Mouse (Mus musculus) forebrain, embryonic 10.5 days (tissue): ENCODE measurements around the gene Nfat5. TPM values are rescaled to one million over a fixed set of nuclear protein-coding genes. Genes with fewer than 3 reads are reported as not detected.

Experiments
- DNase-seq: peaks from one replicate; pipeline ENCODE4 v3.0.0-alpha.2; 2017; ENCODE audit warnings: low spot score; ENCODE audit errors: extremely low spot score
- H3K27ac ChIP-seq: fragments of 300-500 bp; sonication (generic); 2 replicates; pipeline ENCODE4 v1.5.1; 2016; ENCODE audit warnings: mild to moderate bottlenecking
- H3K27me3 ChIP-seq: fragments of 300-500 bp; sonication (generic); 2 replicates; pipeline ENCODE4 v1.6.1; 2016; ENCODE audit warnings: mild to moderate bottlenecking; ENCODE audit not compliant: poor library complexity, severe bottlenecking
- H3K36me3 ChIP-seq: fragments of 300-500 bp; sonication (generic); replicated peaks from 2 replicates; pipeline ENCODE4 v1.6.1; 2016; ENCODE audit warnings: mild to moderate bottlenecking, moderate library complexity
- H3K4me1 ChIP-seq: fragments of 300-500 bp; sonication (generic); 2 replicates; pipeline ENCODE4 v1.6.1; 2016
- H3K4me3 ChIP-seq: fragments of 300-500 bp; sonication (generic); 2 replicates; pipeline ENCODE4 v1.5.1; 2016; ENCODE audit warnings: mild to moderate bottlenecking, moderate library complexity
- H3K9me3 ChIP-seq: fragments of 300-500 bp; sonication (generic); 2 replicates; pipeline ENCODE4 v1.6.1; 2016; ENCODE audit warnings: mild to moderate bottlenecking, moderate library complexity
- WGBS: fragments of 180-500 bp; shearing (Covaris S2); methylation state at CpG from one replicate; pipeline ENCODE4 v1.1.7; 2016; 5-methylcytosine and 5-hydroxymethylcytosine counted together
- polyA plus RNA-seq: library from polyadenylated mRNA; unstranded; fragments of >200 nt; fragmentation: Nextera tagmentation; extraction: Ambion mirVana; gene quantifications from 2 replicates; pipeline ENCODE4 v1.2.1, GENCODE M21; 2016

The Nfat5 gene
- polyA plus RNA-seq, 1 experiment from 2014 or later, result 7.8 TPM

DNA sequence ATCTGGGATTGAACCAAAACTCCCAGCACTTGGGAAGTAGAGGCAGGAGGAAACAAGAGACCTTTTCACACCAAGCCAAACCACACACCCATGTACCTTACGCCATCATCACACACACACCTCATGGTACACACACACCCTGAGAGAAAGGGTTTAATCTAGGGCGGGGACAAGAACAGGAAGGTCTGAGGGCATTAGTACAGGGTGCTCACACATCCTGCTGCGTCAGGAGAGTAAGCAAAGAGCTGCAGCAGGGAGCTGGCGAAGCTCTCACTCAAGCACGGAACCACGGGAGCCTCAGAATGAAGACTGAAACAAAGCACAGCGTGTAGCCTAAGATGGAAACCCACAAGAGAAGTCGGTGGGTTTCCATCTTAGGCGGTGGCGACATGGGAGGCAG lies 120.6 kb downstream of the Nfat5 start:
- Histone ChIP-seq H3K36me3 (peaks cover 100% of the 10 kb centered on the region), H3K9me3 (no peaks in the 10 kb centered on the region), H3K27me3 (no peaks in the 10 kb centered on the region), H3K4me3 (no peak overlapping the region), H3K4me1 (no peaks in the 10 kb centered on the region), H3K27ac (no peak overlapping the region)
- DNase-seq, result no peak
- WGBS, result 93% methylated on average over 10 of the region's 10 CpGs

DNA sequence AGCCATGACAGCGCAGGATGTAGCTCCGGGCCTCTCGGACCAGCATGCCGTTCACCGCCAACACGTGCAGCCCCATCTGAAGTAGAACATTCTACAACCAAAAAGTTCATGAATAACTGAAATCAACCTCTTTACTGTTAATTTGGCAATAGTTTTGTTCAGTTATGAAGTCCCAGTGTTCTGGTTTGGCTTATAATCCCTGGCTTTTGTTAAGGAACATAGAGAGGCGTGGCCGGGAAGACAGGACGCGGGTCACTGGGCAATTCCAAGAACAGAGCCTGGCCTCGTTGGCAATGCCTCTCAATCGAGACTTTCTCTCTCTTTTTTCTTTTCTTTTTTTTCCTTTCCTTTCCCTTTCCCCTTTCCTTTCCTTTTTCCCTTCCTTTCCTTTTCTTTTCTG lies 123.7 kb downstream of the Nfat5 start:
- Histone ChIP-seq H3K4me3 (no peak overlapping the region), H3K36me3 (peaks cover 100% of the 10 kb centered on the region), H3K4me1 (no peaks in the 10 kb centered on the region), H3K9me3 (no peaks in the 10 kb centered on the region), H3K27ac (no peak overlapping the region), H3K27me3 (no peaks in the 10 kb centered on the region)
- WGBS, result 90% methylated on average over 12 of the region's 12 CpGs
- no peak for DNase-seq

DNA sequence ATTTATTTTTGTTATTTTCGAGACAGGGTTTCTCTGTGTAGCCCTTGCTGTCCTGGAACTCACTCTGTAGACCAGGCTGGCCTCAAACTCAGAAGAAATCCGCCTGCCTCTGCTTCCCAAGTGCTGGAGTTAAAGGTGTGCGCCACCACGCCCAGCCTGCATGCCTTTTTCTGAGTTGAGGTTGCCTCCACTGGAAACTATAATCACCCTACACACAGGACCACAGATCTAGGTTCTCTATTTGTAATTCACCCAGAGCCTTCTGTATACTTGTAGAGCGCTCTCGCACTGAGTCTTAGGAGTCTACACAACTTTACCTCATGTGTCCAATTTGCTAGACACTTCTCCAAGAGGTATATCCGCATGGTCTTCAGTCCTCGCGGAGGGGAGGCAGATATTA lies 130.9 kb downstream of the Nfat5 start:
- H3K36me3 ChIP-seq, result peaks cover 44% of the 10 kb centered on the region
- H3K9me3 ChIP-seq, result no peaks in the 10 kb centered on the region
- no peak for DNase-seq
- WGBS, result 32% methylated on average over 9 of the region's 9 CpGs
- peaks cover 16% of the 10 kb centered on the region for H3K4me1 ChIP-seq
- H3K27me3 ChIP-seq, result no peaks in the 10 kb centered on the region
- H3K27ac ChIP-seq, result peak overlapping the region; percentile 94
- peak overlapping the region; percentile 89 for H3K4me3 ChIP-seq

DNA sequence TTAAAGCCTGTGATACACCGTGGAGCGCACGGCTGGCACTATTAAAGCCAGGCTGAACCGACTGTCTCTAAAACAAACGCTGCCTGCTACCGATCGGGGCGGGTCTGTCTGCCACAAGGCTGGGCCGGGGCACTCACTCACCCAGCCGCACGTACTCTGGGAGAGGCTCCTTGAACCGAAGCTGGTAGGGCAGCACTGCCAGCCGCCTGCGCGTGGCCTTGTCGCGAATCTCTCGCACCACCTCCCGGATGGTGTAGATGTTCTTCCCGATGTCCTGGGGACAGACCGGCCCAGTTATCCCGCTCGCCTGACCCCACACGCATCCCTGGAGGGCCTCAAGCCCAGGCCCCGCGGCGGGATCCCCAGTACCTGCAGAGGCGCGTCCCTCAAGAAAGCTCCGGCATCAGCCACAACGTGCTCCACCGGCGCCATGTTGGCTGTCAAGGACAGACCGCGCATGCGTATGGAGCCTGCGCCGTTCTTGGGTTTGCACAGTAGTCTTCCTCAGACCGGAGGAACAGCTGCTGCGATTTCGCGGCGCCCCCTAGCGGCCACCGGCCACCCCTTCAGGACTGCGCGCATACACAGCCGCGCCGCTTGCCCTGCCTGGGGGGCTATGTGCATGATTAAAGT lies 131.4 kb downstream of the Nfat5 start, which contains the start of gene Nob1:
Gene Nob1 (minus strand): TSS at position 455 of the 633 bp plus-strand sequence.
- peak; percentile 98 for DNase-seq
- peak within 1 kb of the TSS; percentile 94 for H3K27ac ChIP-seq
- H3K27me3 ChIP-seq, result no peaks in the 10 kb centered on the region
- peaks cover 16% of the 10 kb centered on the region for H3K4me1 ChIP-seq
- peaks cover 38% of the 10 kb centered on the region for H3K36me3 ChIP-seq
- WGBS, result under 1% methylated on average over 50 of the region's 50 CpGs
- H3K4me3 ChIP-seq, result peak within 1 kb of the TSS; percentile 89
- no peaks in the 10 kb centered on the region for H3K9me3 ChIP-seq

DNA sequence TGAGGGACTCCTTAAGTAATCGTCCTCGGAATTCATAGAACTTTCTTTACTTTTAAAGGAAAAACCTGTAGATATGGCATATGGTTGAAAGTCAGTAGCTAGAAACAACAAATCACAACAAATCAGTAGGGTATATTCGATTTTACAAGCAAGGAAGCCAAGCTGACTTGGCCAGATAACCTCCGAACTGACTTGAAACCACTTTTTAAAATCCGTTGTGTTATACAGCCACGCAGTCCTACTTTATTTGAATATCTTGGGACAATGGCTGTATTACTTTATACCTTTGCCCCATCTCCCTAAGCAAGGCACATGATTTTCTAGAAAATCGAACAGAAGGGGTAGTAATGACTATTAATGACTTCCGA lies 131.9 kb downstream of the Nfat5 start:
- DNase-seq, result no peak
- peaks cover 16% of the 10 kb centered on the region for H3K4me1 ChIP-seq
- peak overlapping the region; percentile 94; the same call in 1 of the 2 replicates for H3K27ac ChIP-seq
- no peaks in the 10 kb centered on the region for H3K27me3 ChIP-seq
- peaks cover 33% of the 10 kb centered on the region for H3K36me3 ChIP-seq
- WGBS, result 48% methylated on average over 8 of the region's 8 CpGs
- peak overlapping the region; percentile 89 for H3K4me3 ChIP-seq
- H3K9me3 ChIP-seq, result no peaks in the 10 kb centered on the region

Other genes starting within 250 kb of the Nfat5 start
- 46.6 and 52.1 TPM in 2 replicates for gene Pdf, start 244.9 kb upstream of the Nfat5 start, polyA plus RNA-seq
- gene Cog8, start 236.8 kb upstream of the Nfat5 start, polyA plus RNA-seq, result 32.8 and 37.3 TPM in 2 replicates
- 128 and 138 TPM in 2 replicates for gene Nip7, start 236.6 kb upstream of the Nfat5 start, polyA plus RNA-seq
- gene Tmed6, start 227.8 kb upstream of the Nfat5 start, polyA plus RNA-seq, result not detected in 2 replicates
- 17.0 and 19.6 TPM in 2 replicates for gene Terf2, start 196.9 kb upstream of the Nfat5 start, polyA plus RNA-seq
- 169 and 173 TPM in 2 replicates for gene Cyb5b, start 142.8 kb upstream of the Nfat5 start, polyA plus RNA-seq
- 6.3 and 7.7 TPM in 2 replicates for gene Nqo1, start 109.7 kb downstream of the Nfat5 start, polyA plus RNA-seq
- gene Nob1, start 131.6 kb downstream of the Nfat5 start, polyA plus RNA-seq, result 99.5 TPM in 2 replicates
- 56.8 and 57.9 TPM in 2 replicates for gene Wwp2, start 142.9 kb downstream of the Nfat5 start, polyA plus RNA-seq